Mouse (Mus musculus) G1E (cell line): ENCODE results near the gene Gss. TPM values are rescaled to one million over a fixed set of nuclear protein-coding genes. Genes with fewer than 3 reads are reported as not detected.

Source experiments
- ATAC-seq: 2 replicates; pipeline ENCODE4 v1.8.0; 2016; ENCODE audit warnings: mild to moderate bottlenecking; ENCODE audit not compliant: insufficient number of reproducible peaks, poor library complexity, low FRiP score, severe bottlenecking; ENCODE audit errors: extremely low read depth
- DNase-seq: peaks from one replicate; pipeline ENCODE4 v3.0.0; 2012; ENCODE audit warnings: low spot score
- H3K27me3 ChIP-seq: 2 replicates; pipeline ENCODE4 v1.6.1; 2012; ENCODE audit warnings: mild to moderate bottlenecking, low read length, inconsistent platforms; ENCODE audit not compliant: insufficient read depth
- H3K36me3 ChIP-seq: replicated peaks from 2 replicates; pipeline ENCODE3; 2012; ENCODE audit warnings: mild to moderate bottlenecking, inconsistent platforms
- H3K4me1 ChIP-seq: 2 replicates; pipeline ENCODE4 v1.6.1; 2012; ENCODE audit warnings: low read depth, low read length, inconsistent platforms, mixed read lengths; ENCODE audit not compliant: insufficient read depth
- H3K4me3 ChIP-seq: 2 replicates; pipeline ENCODE4 v1.5.1; 2012; ENCODE audit warnings: low read depth, mild to moderate bottlenecking, inconsistent platforms, low read length, moderate library complexity, mixed read lengths
- H3K9me3 ChIP-seq: replicated peaks from 2 replicates; pipeline ENCODE4 v1.6.1; 2012; ENCODE audit warnings: inconsistent platforms
- CTCF ChIP-seq: IDR thresholded peaks from 2 replicates; pipeline ENCODE4 v1.5.1; 2012; ENCODE audit warnings: low read depth, low read length, inconsistent platforms, mixed read lengths
- GATA1 ChIP-seq: IDR thresholded peaks from 2 replicates; pipeline ENCODE4 v1.6.1; 2012; ENCODE audit warnings: borderline replicate concordance, low read length, inconsistent platforms, mixed read lengths
- GATA2 ChIP-seq: IDR thresholded peaks from 2 replicates; pipeline ENCODE4 v1.6.1; 2012; ENCODE audit warnings: low read depth, low read length, inconsistent platforms, borderline replicate concordance
- POLR2AphosphoS5 ChIP-seq: IDR thresholded peaks from 2 replicates; pipeline ENCODE4 v1.6.1; 2012; ENCODE audit warnings: low read depth, low read length, inconsistent platforms; ENCODE audit not compliant: insufficient replicate concordance
- TAL1 ChIP-seq: conservative IDR thresholded peaks from 2 replicates; pipeline ENCODE4 v1.6.1; 2012; ENCODE audit warnings: low read depth, low read length, inconsistent platforms, mixed read lengths
- polyA plus RNA-seq: library from polyadenylated mRNA; stranded (reverse); fragments of >175 nt; gene quantifications from 2 replicates; pipeline ENCODE4 v1.2.3, GENCODE M21; 2012
- total RNA-seq, 2 experiments: library from RNA; stranded (forward) in 1 of 2; stranded (reverse) in 1 of 2; fragments of 200-1000 nt in 1 of 2; fragments of >200 nt in 1 of 2; fragmentation: Nextera tagmentation in 1 of 2; gene quantifications; 2 replicates each; pipeline ENCODE4 v1.2.3; 2014 to 2017

Gss gene
- total and polyA plus RNA-seq, 3 experiments, result 7.3 to 22.0 (median 14.6) TPM

- H3K36me3 ChIP-seq, result peaks cover 5% of the 10 kb centered on the region
- H3K27me3 ChIP-seq, result peaks cover 30% of the 10 kb centered on the region
- ATAC-seq, result no peak
- H3K4me1 ChIP-seq, result peaks cover 61% of the 10 kb centered on the region
- no peak for TF ChIP-seq CTCF
- no peak for TF ChIP-seq GATA1
- no peak for TF ChIP-seq TAL1
- TF ChIP-seq GATA2, result no peak
- no peak for TF ChIP-seq POLR2AphosphoS5
- no peak overlapping the region; the same call in 1 of the 2 replicates for H3K4me3 ChIP-seq
- H3K9me3 ChIP-seq, result no peaks in the 10 kb centered on the region
- no peak for DNase-seq
These were observed 30.0 kb upstream of the Gss start for GRCm38 (mm10) chr2:155622606-155623005.

GRCm38 (mm10) chr2:155619817-155620216 lies 27.2 kb upstream of the Gss start:
- Histone ChIP-seq H3K4me3 (no peak overlapping the region), H3K27me3 (peaks cover 19% of the 10 kb centered on the region), H3K9me3 (no peaks in the 10 kb centered on the region), H3K36me3 (peaks cover 5% of the 10 kb centered on the region), H3K4me1 (peaks cover 73% of the 10 kb centered on the region)
- TF ChIP-seq CTCF (peak; percentile 87), TAL1 (no peak), GATA2 (no peak), POLR2AphosphoS5 (no peak), GATA1 (no peak)
- DNase-seq (peak; percentile 66), ATAC-seq (0 out of 2 replicates have a peak, but pooled peaks have one; percentile 34)

- no peak overlapping the region for H3K4me3 ChIP-seq
- H3K36me3 ChIP-seq, result peaks cover 5% of the 10 kb centered on the region
- no peak for TF ChIP-seq CTCF
- TF ChIP-seq GATA2, result no peak
- TF ChIP-seq TAL1, result no peak
- no peak for TF ChIP-seq GATA1
- TF ChIP-seq POLR2AphosphoS5, result no peak
- no peaks in the 10 kb centered on the region for H3K9me3 ChIP-seq
- H3K27me3 ChIP-seq, result peaks cover 14% of the 10 kb centered on the region
- H3K4me1 ChIP-seq, result peaks cover 81% of the 10 kb centered on the region
- ATAC-seq (no peak), DNase-seq (no peak)
These were observed 24.4 kb upstream of the Gss start for GRCm38 (mm10) chr2:155616971-155617370.

- H3K4me1 ChIP-seq, result peaks cover 69% of the 10 kb centered on the region
- H3K4me3 ChIP-seq, result peak overlapping the region; percentile 75
- TF ChIP-seq POLR2AphosphoS5 (no peak), CTCF (no peak), GATA2 (no peak), TAL1 (no peak), GATA1 (no peak)
- DNase-seq (peak; percentile 47), ATAC-seq (no peak)
- H3K27me3 ChIP-seq, result no peaks in the 10 kb centered on the region
- H3K9me3 ChIP-seq, result no peaks in the 10 kb centered on the region
- peaks cover 5% of the 10 kb centered on the region for H3K36me3 ChIP-seq
These were observed 21.3 kb upstream of the Gss start for GRCm38 (mm10) chr2:155613953-155614352.

GRCm38 (mm10) chr2:155613326-155613755 lies 20.7 kb upstream of the Gss start:
- peak; percentile 78 for ATAC-seq
- no peak; the same call in 1 of the 2 replicates for TF ChIP-seq CTCF
- no peak for TF ChIP-seq GATA1
- TF ChIP-seq TAL1, result no peak
- Histone ChIP-seq H3K4me3 (peak overlapping the region; percentile 75), H3K36me3 (peaks cover under 1% of the 10 kb centered on the region), H3K27me3 (no peaks in the 10 kb centered on the region), H3K4me1 (peaks cover 63% of the 10 kb centered on the region), H3K9me3 (no peaks in the 10 kb centered on the region)
- peak; percentile 81 for DNase-seq

- Histone ChIP-seq H3K9me3 (peaks cover 9% of the 10 kb centered on the region), H3K4me3 (no peak overlapping the region)
These were observed 19.4 kb upstream of the Gss start for GRCm38 (mm10) chr2:155611834-155612550.

More at GRCm38 (mm10) chr2:155611834-155612550, 19.4 kb upstream of the Gss start:
- DNase-seq (no peak), ATAC-seq (no peak)
- no peaks in the 10 kb centered on the region for H3K27me3 ChIP-seq
- H3K4me1 ChIP-seq, result peaks cover 53% of the 10 kb centered on the region
- no peaks in the 10 kb centered on the region for H3K36me3 ChIP-seq
- TF ChIP-seq GATA2 (no peak), POLR2AphosphoS5 (no peak), GATA1 (no peak), CTCF (no peak), TAL1 (no peak)
